Mouse (Mus musculus): ENCODE measurements at regions not wholly inside any gene's neighbourhood (a gene's known extent, or its start where the extent isn't known, plus 50 kb on each side); places are given as distances from the start of the nearest gene placed in this dataset.

DNA sequence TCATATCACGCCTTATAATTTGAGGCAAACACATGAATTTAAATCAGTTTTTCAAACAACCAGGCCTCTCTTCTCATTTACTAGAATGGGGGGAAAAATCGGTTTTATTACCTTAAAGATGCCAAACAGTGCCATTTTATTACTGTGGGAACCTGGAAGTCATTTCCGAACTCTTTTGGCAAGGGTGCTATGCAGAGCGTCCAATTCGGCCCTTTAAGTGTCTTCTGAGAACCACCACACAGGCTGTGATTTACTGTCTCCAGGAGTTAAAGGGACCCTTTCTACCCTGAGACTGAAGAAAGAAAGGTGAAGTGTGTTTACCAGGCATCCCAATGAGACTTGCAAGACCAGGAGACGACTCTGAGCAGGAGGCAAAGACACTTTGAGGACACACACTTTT, 359.4 kb upstream of the Adgrl2 start:
- no peak for TF ChIP-seq POLR2A (IDR thresholded peaks at IDR 0.05; ENCODE audit: borderline replicate concordance, insufficient read depth, low read length)
- TF ChIP-seq CTCF (IDR thresholded peaks at IDR 0.05; ENCODE audit: borderline replicate concordance, insufficient read depth, low read depth, low read length) = no peak
